Mouse (Mus musculus) kidney, adult 2 months (tissue): Measurements from ENCODE around the gene Frmd4a.

Experiments used
- CTCF ChIP-seq: fragments of 200-500 bp; conservative IDR thresholded peaks from 2 replicates; pipeline ENCODE4 v1.5.1; 2011; ENCODE audit warnings: low read depth, mild to moderate bottlenecking, control low read depth, low read length, moderate library complexity, mixed read lengths; ENCODE audit not compliant: insufficient read depth, insufficient read length
- POLR2A ChIP-seq: fragments of 200-500 bp; IDR thresholded peaks from one replicate; pipeline ENCODE4 v1.6.1; 2011; ENCODE audit warnings: low read depth, low read length, control low read depth

DNA sequence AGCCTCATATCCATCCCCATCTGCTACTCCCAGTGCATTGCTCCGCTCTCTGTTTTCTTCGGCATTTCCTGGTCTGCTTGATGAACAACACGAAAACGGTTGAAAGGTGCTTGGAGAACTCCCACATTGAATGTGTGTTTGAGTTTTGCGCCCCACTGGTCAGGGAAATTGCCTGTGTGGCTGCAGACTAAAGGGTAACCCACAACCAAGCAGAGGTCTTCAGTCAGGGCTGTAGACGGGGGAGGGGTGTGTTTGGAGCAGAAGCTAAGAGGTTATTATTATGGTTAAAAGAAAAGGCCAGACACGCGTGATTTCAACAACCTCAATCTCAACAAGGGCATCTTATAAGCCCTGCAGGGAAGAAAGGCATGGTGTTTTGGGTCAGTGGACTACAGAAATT lies 167.5 kb downstream of the Frmd4a start:
- TF ChIP-seq CTCF, result no peak
- TF ChIP-seq POLR2A, result no peak
